Mouse (Mus musculus) erythroblast, embryonic 14.5 days (primary cell): ENCODE data around the gene Pik3cb.

Experiments
- GATA1 ChIP-seq: IDR thresholded peaks from 2 replicates; pipeline ENCODE4 v1.6.1; 2012; ENCODE audit warnings: low read length, inconsistent platforms, mixed read lengths
- TAL1 ChIP-seq: IDR thresholded peaks from 3 replicates; pipeline ENCODE4 v1.6.1; 2012; ENCODE audit warnings: low read length, inconsistent platforms, mixed read lengths

DNA sequence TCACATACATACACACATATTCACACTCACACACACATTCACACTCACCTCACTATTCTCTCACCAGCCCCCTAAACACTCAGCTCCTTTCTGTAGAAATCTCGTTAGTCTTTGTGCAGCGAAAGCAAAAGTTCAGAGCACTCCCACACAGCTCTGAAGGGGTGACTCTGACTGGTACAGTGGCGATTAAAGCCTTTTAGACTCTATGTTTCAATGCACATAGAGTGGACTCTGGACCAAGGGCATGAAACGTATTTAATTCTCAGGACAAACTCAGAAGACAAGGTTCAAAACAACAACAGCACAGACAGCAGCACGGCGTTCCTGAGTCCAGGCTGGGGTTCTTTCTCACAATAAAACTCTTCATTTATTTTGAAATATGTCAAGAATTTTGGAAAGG lies 122.7 kb downstream of the Pik3cb start:
- TF ChIP-seq GATA1 (no peak), TAL1 (no peak)
